Mouse (Mus musculus): ENCODE data around the gene Tbc1d22a. TPM values are rescaled to one million over a fixed set of nuclear protein-coding genes. Genes with fewer than 3 reads are reported as not detected.

The Tbc1d22a gene
- total RNA-seq, 1 experiment = 19.2 TPM

- Histone ChIP-seq H3K36me3 (ENCODE audit: control insufficient read depth, insufficient read depth, low read length, poor library complexity, severe bottlenecking) (no peaks in the 10 kb centered on the region), H3K9ac (ENCODE audit: insufficient read depth, low read depth, low read length, poor library complexity, severe bottlenecking) (no peak overlapping the region), H3K27ac (ENCODE audit: insufficient read depth, low read depth, low read length, poor library complexity, severe bottlenecking) (no peak overlapping the region), H3K4me1 (ENCODE audit: control insufficient read depth in 2 of 2, insufficient read depth in 2 of 2, low read length in 2 of 2, poor library complexity in 1 of 2) (no peaks in the 10 kb centered on the region), H3K9me3 (ENCODE audit: control insufficient read depth, insufficient read depth, low read depth, low read length) (no peaks in the 10 kb centered on the region), H3K4me3 (ENCODE audit: insufficient read depth in 1 of 2, low read depth in 1 of 2, low read length in 2 of 2, poor library complexity in 1 of 2, severe bottlenecking in 1 of 2) (no peak overlapping the region)
- no peak for DNase-seq (ENCODE audit: low read depth, low spot score)
- in situ Hi-C loops (cut with MboI; ENCODE audit: low sequenced_read_pairs in 2 of 2, unreplicated experiment in 2 of 2) = no loop called here
- TF ChIP-seq HCFC1 (IDR thresholded peaks at IDR 0.05; ENCODE audit: borderline replicate concordance, insufficient read depth, low read length) (no peak), ZC3H11A (IDR thresholded peaks at IDR 0.05; ENCODE audit: borderline replicate concordance, low read depth, low read length) (no peak), ZNF384 (IDR thresholded peaks at IDR 0.05; ENCODE audit: low read depth, low read length) (no peak), CHD2 (IDR thresholded peaks at IDR 0.05; ENCODE audit: low read depth, low read length) (no peak), MAFK (IDR thresholded peaks at IDR 0.05; ENCODE audit: insufficient read depth, low read depth, low read length) (no peak)
Measured at GRCm38 (mm10) chr15:86419620-86420019, 205.4 kb downstream of the Tbc1d22a start.

GRCm38 (mm10) chr15:86422858-86423257 is 208.6 kb downstream of the Tbc1d22a start:
- Histone ChIP-seq H3K9me3 (ENCODE audit: control insufficient read depth, insufficient read depth, low read depth, low read length) (no peaks in the 10 kb centered on the region), H3K27ac (ENCODE audit: insufficient read depth, low read depth, low read length, poor library complexity, severe bottlenecking) (no peak overlapping the region), H3K36me3 (ENCODE audit: control insufficient read depth, insufficient read depth, low read length, poor library complexity, severe bottlenecking) (no peaks in the 10 kb centered on the region), H3K4me1 (ENCODE audit: control insufficient read depth in 2 of 2, insufficient read depth in 2 of 2, low read length in 2 of 2, poor library complexity in 1 of 2) (no peaks in the 10 kb centered on the region), H3K9ac (ENCODE audit: insufficient read depth, low read depth, low read length, poor library complexity, severe bottlenecking) (no peak overlapping the region), H3K4me3 (ENCODE audit: insufficient read depth in 1 of 2, low read depth in 1 of 2, low read length in 2 of 2, poor library complexity in 1 of 2, severe bottlenecking in 1 of 2) (no peak overlapping the region)
- TF ChIP-seq CHD2 (IDR thresholded peaks at IDR 0.05; ENCODE audit: low read depth, low read length) = no peak
- TF ChIP-seq ZC3H11A (IDR thresholded peaks at IDR 0.05; ENCODE audit: borderline replicate concordance, low read depth, low read length) = no peak
- no peak for DNase-seq (ENCODE audit: low read depth, low spot score)
- in situ Hi-C loops (cut with MboI; ENCODE audit: low sequenced_read_pairs in 2 of 2, unreplicated experiment in 2 of 2) = no loop called here

GRCm38 (mm10) chr15:86423884-86424283 is 209.6 kb downstream of the Tbc1d22a start:
- Histone ChIP-seq H3K4me1 (ENCODE audit: control insufficient read depth in 2 of 2, insufficient read depth in 2 of 2, low read length in 2 of 2, poor library complexity in 1 of 2) (no peaks in the 10 kb centered on the region), H3K36me3 (ENCODE audit: control insufficient read depth, insufficient read depth, low read length, poor library complexity, severe bottlenecking) (no peaks in the 10 kb centered on the region), H3K4me3 (ENCODE audit: insufficient read depth in 1 of 2, low read depth in 1 of 2, low read length in 2 of 2, poor library complexity in 1 of 2, severe bottlenecking in 1 of 2) (no peak overlapping the region), H3K9me3 (ENCODE audit: control insufficient read depth, insufficient read depth, low read depth, low read length) (no peaks in the 10 kb centered on the region), H3K27ac (ENCODE audit: insufficient read depth, low read depth, low read length, poor library complexity, severe bottlenecking) (no peak overlapping the region), H3K9ac (ENCODE audit: insufficient read depth, low read depth, low read length, poor library complexity, severe bottlenecking) (no peak overlapping the region)
- no peak for DNase-seq (ENCODE audit: low read depth, low spot score)
- TF ChIP-seq ZNF384 (IDR thresholded peaks at IDR 0.05; ENCODE audit: low read depth, low read length) (no peak), ZC3H11A (IDR thresholded peaks at IDR 0.05; ENCODE audit: borderline replicate concordance, low read depth, low read length) (no peak), MAFK (IDR thresholded peaks at IDR 0.05; ENCODE audit: insufficient read depth, low read depth, low read length) (no peak), HCFC1 (IDR thresholded peaks at IDR 0.05; ENCODE audit: borderline replicate concordance, insufficient read depth, low read length) (no peak), CHD2 (IDR thresholded peaks at IDR 0.05; ENCODE audit: low read depth, low read length) (no peak)
- in situ Hi-C loops (cut with MboI; ENCODE audit: low sequenced_read_pairs in 2 of 2, unreplicated experiment in 2 of 2) = no loop called here

- TF ChIP-seq HCFC1 (IDR thresholded peaks at IDR 0.05; ENCODE audit: borderline replicate concordance, insufficient read depth, low read length) = no peak
- no peak for TF ChIP-seq MAFK (IDR thresholded peaks at IDR 0.05; ENCODE audit: insufficient read depth, low read depth, low read length)
- no peak for TF ChIP-seq ZC3H11A (IDR thresholded peaks at IDR 0.05; ENCODE audit: borderline replicate concordance, low read depth, low read length)
- TF ChIP-seq ZNF384 (IDR thresholded peaks at IDR 0.05; ENCODE audit: low read depth, low read length) = no peak
- no peak for TF ChIP-seq CHD2 (IDR thresholded peaks at IDR 0.05; ENCODE audit: low read depth, low read length)
- in situ Hi-C loops (cut with MboI; ENCODE audit: low sequenced_read_pairs in 2 of 2, unreplicated experiment in 2 of 2) = no loop called here
- no peaks in the 10 kb centered on the region for H3K36me3 ChIP-seq (ENCODE audit: control insufficient read depth, insufficient read depth, low read length, poor library complexity, severe bottlenecking)
- no peak overlapping the region for H3K9ac ChIP-seq (ENCODE audit: insufficient read depth, low read depth, low read length, poor library complexity, severe bottlenecking)
- H3K9me3 ChIP-seq (ENCODE audit: control insufficient read depth, insufficient read depth, low read depth, low read length) = no peaks in the 10 kb centered on the region
- no peak overlapping the region for H3K27ac ChIP-seq (ENCODE audit: insufficient read depth, low read depth, low read length, poor library complexity, severe bottlenecking)
- DNase-seq (ENCODE audit: low read depth, low spot score) = no peak
- no peak overlapping the region for H3K4me3 ChIP-seq (ENCODE audit: insufficient read depth in 1 of 2, low read depth in 1 of 2, low read length in 2 of 2, poor library complexity in 1 of 2, severe bottlenecking in 1 of 2)
- no peaks in the 10 kb centered on the region for H3K4me1 ChIP-seq (ENCODE audit: control insufficient read depth in 2 of 2, insufficient read depth in 2 of 2, low read length in 2 of 2, poor library complexity in 1 of 2)
Measured at GRCm38 (mm10) chr15:86424971-86425370, 210.7 kb downstream of the Tbc1d22a start.

GRCm38 (mm10) chr15:86426364-86427000 is 212.2 kb downstream of the Tbc1d22a start:
- Histone ChIP-seq H3K4me3 (ENCODE audit: insufficient read depth in 1 of 2, low read depth in 1 of 2, low read length in 2 of 2, poor library complexity in 1 of 2, severe bottlenecking in 1 of 2) (no peak overlapping the region), H3K36me3 (ENCODE audit: control insufficient read depth, insufficient read depth, low read length, poor library complexity, severe bottlenecking) (no peaks in the 10 kb centered on the region), H3K9ac (ENCODE audit: insufficient read depth, low read depth, low read length, poor library complexity, severe bottlenecking) (no peak overlapping the region), H3K27ac (ENCODE audit: insufficient read depth, low read depth, low read length, poor library complexity, severe bottlenecking) (no peak overlapping the region), H3K9me3 (ENCODE audit: control insufficient read depth, insufficient read depth, low read depth, low read length) (no peaks in the 10 kb centered on the region), H3K4me1 (ENCODE audit: control insufficient read depth in 2 of 2, insufficient read depth in 2 of 2, low read length in 2 of 2, poor library complexity in 1 of 2) (no peaks in the 10 kb centered on the region)
- in situ Hi-C loops (cut with MboI; ENCODE audit: low sequenced_read_pairs in 2 of 2, unreplicated experiment in 2 of 2) = no loop called here
- no peak for DNase-seq (ENCODE audit: low read depth, low spot score)
- TF ChIP-seq ZNF384 (IDR thresholded peaks at IDR 0.05; ENCODE audit: low read depth, low read length) = no peak
- TF ChIP-seq MAFK (IDR thresholded peaks at IDR 0.05; ENCODE audit: insufficient read depth, low read depth, low read length) = no peak
- no peak for TF ChIP-seq HCFC1 (IDR thresholded peaks at IDR 0.05; ENCODE audit: borderline replicate concordance, insufficient read depth, low read length)
- TF ChIP-seq ZC3H11A (IDR thresholded peaks at IDR 0.05; ENCODE audit: borderline replicate concordance, low read depth, low read length) = no peak
- TF ChIP-seq CHD2 (IDR thresholded peaks at IDR 0.05; ENCODE audit: low read depth, low read length) = no peak

Data from ES-E14 (cell line).